In genomic region chr11:24081016-24081686, GRCm38 (mm10) we compare ENCODE assay signal across 9 mouse cellular contexts. TPM values are rescaled to one million over a fixed set of nuclear protein-coding genes. Genes with fewer than 3 reads are reported as not detected.
A peak's percentile ranks its signal among the peaks of the same experiment; 100 is the strongest.
DNase-seq lines count a peak whose midpoint lies in the region; ATAC-seq and TF ChIP-seq lines count a peak whose summit lies in the region.
"Had no signal": no experiment of that assay in that cellular context is flagged by ENCODE, and none has a peak within 500 bp of the region (broad histone marks: within the 10 kb centered on the region; RNA-seq: fewer than 3 reads in every experiment).

No protein-coding gene starts in this region.

- peak overlapping the region; percentile 72 for H3K4me3 ChIP-seq in intestine, embryonic 15.5 days (replicated peaks)
- H3K4me3 ChIP-seq in liver, adult 2 months (ENCODE audit: insufficient read depth, low read depth, low read length): peak overlapping the region; percentile 20; the same call in 1 of the 2 replicates
- H3K4me3 ChIP-seq in midbrain, embryonic 16.5 days (ENCODE audit: low read depth, low read length): peak overlapping the region; percentile 60

- H3K27me3 ChIP-seq in intestine, embryonic 15.5 days (replicated peaks): no peaks in the 10 kb centered on the region
- H3K27me3 ChIP-seq in liver, adult 2 months (ENCODE audit: control insufficient read depth, insufficient read depth, low read length): peaks cover 37% of the 10 kb centered on the region
- H3K27me3 ChIP-seq in midbrain, embryonic 16.5 days (ENCODE audit: control insufficient read depth, insufficient read depth, low read depth, low read length): no peaks in the 10 kb centered on the region

- no peaks in the 10 kb centered on the region for H3K36me3 ChIP-seq in intestine, embryonic 15.5 days
- H3K36me3 ChIP-seq in liver, adult 2 months (ENCODE audit: control insufficient read depth, insufficient read depth, low read length): no peaks in the 10 kb centered on the region
- peaks cover 4% of the 10 kb centered on the region; the same call in 1 of the 2 replicates for H3K36me3 ChIP-seq in midbrain, embryonic 16.5 days (ENCODE audit: control insufficient read depth, insufficient read depth, low read length)

- DNase-seq in cerebellum, postnatal 10 days: peak; percentile 88 to 89
- no peak for DNase-seq in cerebellum, adult 9-11 months
- peak; percentile 82 for DNase-seq in brain, embryonic 18.5 days (ENCODE audit: low read depth, low spot score)
- peak; percentile 63 to 72 for DNase-seq in frontal cortex, postnatal 10 days (ENCODE audit: low spot score in 2 of 2)
- DNase-seq in liver, adult 2 months (ENCODE audit: extremely low read depth, low read depth, low spot score): no peak
- peak; percentile 73 to 84 for DNase-seq in spleen, postnatal 4 days (ENCODE audit: low spot score in 2 of 2)

- 0 out of 2 replicates have a peak, but pooled peaks cover 9% of the 10 kb centered on the region for H3K4me1 ChIP-seq in intestine, embryonic 15.5 days (replicated peaks)
- H3K4me1 ChIP-seq in liver, adult 2 months (ENCODE audit: control insufficient read depth, insufficient read depth, low read length): peaks cover 11% of the 10 kb centered on the region
- H3K4me1 ChIP-seq in midbrain, embryonic 16.5 days (ENCODE audit: control insufficient read depth, insufficient read depth, low read length): peaks cover 25% of the 10 kb centered on the region

- no peak for TF ChIP-seq POLR2A in liver, adult 2 months (IDR thresholded peaks at IDR 0.05; ENCODE audit: extremely low read depth, insufficient read depth, low read length)

- under 1% methylated on average over 35 of the region's 35 CpGs for WGBS in intestine, embryonic 15.5 days
- under 1% methylated on average over 35 of the region's 35 CpGs for WGBS in liver, adult 2 months
- WGBS in midbrain, embryonic 16.5 days: under 1% methylated on average over 35 of the region's 35 CpGs

- peak overlapping the region; percentile 70 for H3K9ac ChIP-seq in intestine, embryonic 15.5 days
- no peak overlapping the region for H3K9ac ChIP-seq in liver, adult 2 months (ENCODE audit: low read depth, low read length)
- peak overlapping the region; percentile 87 for H3K9ac ChIP-seq in midbrain, embryonic 16.5 days (ENCODE audit: low read depth, low read length)

- peak overlapping the region; percentile 97 for H3K4me2 ChIP-seq in intestine, embryonic 15.5 days (replicated peaks)
- H3K4me2 ChIP-seq in midbrain, embryonic 16.5 days (ENCODE audit: low read length): peak overlapping the region; percentile 99

- H3K9me3 ChIP-seq in intestine, embryonic 15.5 days: no peaks in the 10 kb centered on the region
- H3K9me3 ChIP-seq in midbrain, embryonic 16.5 days (replicated peaks; ENCODE audit: control insufficient read depth, low read length, poor library complexity, severe bottlenecking): no peaks in the 10 kb centered on the region

- no peak for TF ChIP-seq CTCF in liver, adult 2 months (IDR thresholded peaks at IDR 0.05; ENCODE audit: low read depth, low read length)

- ATAC-seq in intestine, embryonic 15.5 days: peak; percentile 66
- ATAC-seq in midbrain, embryonic 16.5 days: peak; percentile 69

- peak overlapping the region; percentile 93 for H3K27ac ChIP-seq in intestine, embryonic 15.5 days
- no peak overlapping the region for H3K27ac ChIP-seq in liver, adult 2 months (replicated peaks; ENCODE audit: insufficient read depth, low read depth, low read length)
- H3K27ac ChIP-seq in midbrain, embryonic 16.5 days (ENCODE audit: low read length): peak overlapping the region; percentile 97

- no peaks in the 10 kb centered on the region for H3K79me2 ChIP-seq in liver, adult 2 months (ENCODE audit: control insufficient read depth, insufficient read depth, low read length)

RNA-seq across cellular contexts. Expression of gene Bcl11a, which starts 3.3 kb away (rescaled TPM):
- polyA plus RNA-seq in intestine, embryonic 15.5 days (2015; fragmentation: Nextera tagmentation; extraction: Ambion mirVana): 17.3 and 19.7 TPM in 2 replicates
- 0.09 and 0.27 TPM in 2 replicates for total RNA-seq in liver, adult 2 months (2014; rRNA removed)
- polyA plus RNA-seq in liver, adult 2 months (2012; rRNA removed): 0.05 and 0.13 TPM in 2 replicates
- polyA plus RNA-seq in midbrain, embryonic 16.5 days (2015; fragmentation: Nextera tagmentation; extraction: Ambion mirVana): 99.8 and 107 TPM in 2 replicates
- polyA plus RNA-seq: C2C12 had no signal

RNA-seq across cellular contexts. Expression of gene A830031A19Rik, which starts 6.3 kb away (rescaled TPM):
- not detected in 2 replicates for polyA plus RNA-seq in intestine, embryonic 15.5 days (2015; fragmentation: Nextera tagmentation; extraction: Ambion mirVana)
- total RNA-seq in liver, adult 2 months (2014; rRNA removed): not detected in 2 replicates
- polyA plus RNA-seq in liver, adult 2 months (2012; rRNA removed): not detected in 2 replicates
- not detected in 2 replicates for polyA plus RNA-seq in midbrain, embryonic 16.5 days (2015; fragmentation: Nextera tagmentation; extraction: Ambion mirVana)
- polyA plus RNA-seq: C2C12 had no signal

Comparison
In these comparisons a context has a peak if more than half of its experiments do, and no peak if none do; other contexts are left out.
1. DNase-seq: peak in cerebellum, postnatal 10 days (2 of 2), brain, embryonic 18.5 days (single experiment), frontal cortex, postnatal 10 days (2 of 2) and spleen, postnatal 4 days (2 of 2); none in cerebellum, adult 9-11 months (single experiment) and liver, adult 2 months (single experiment).
2. H3K4me3 ChIP-seq: peak in every context shown above with its lines; median percentile 72 in intestine, embryonic 15.5 days; 60 in midbrain, embryonic 16.5 days; 20 in liver, adult 2 months.
3. RNA of gene Bcl11a, which starts 3.3 kb away (polyA plus RNA-seq): 99.8 to 107 TPM in midbrain, embryonic 16.5 days and 17.3 to 19.7 TPM in intestine, embryonic 15.5 days; 0.05 to 0.13 TPM in liver, adult 2 months; every median in the first group is over 10 times any median in the second.